Mouse (Mus musculus) spleen, adult 2 months (tissue): Measurements from ENCODE around the gene Porcn. TPM values are rescaled to one million over a fixed set of nuclear protein-coding genes. Genes with fewer than 3 reads are reported as not detected.
A peak's percentile ranks its signal among the peaks of the same experiment; 100 is the strongest.

Experiments used
- DNase-seq, 2 experiments: peaks; one replicate each; pipeline versions ENCODE4 v3.0.0 to v3.0.0-alpha.2; 2012 to 2021; ENCODE audit warnings: low spot score in 2 of 2, low read depth in 1 of 2
- H3K27ac ChIP-seq: fragments of 200-500 bp; 2 replicates; pipeline ENCODE4 v1.5.1; 2012; ENCODE audit warnings: low read length, inconsistent platforms; ENCODE audit not compliant: insufficient read depth
- H3K27me3 ChIP-seq: fragments of 200-500 bp; 2 replicates; pipeline ENCODE4 v1.6.1; 2012; ENCODE audit warnings: mild to moderate bottlenecking, moderate library complexity, low read length, inconsistent platforms; ENCODE audit not compliant: control insufficient read depth, insufficient read depth
- H3K36me3 ChIP-seq: fragments of 200-500 bp; 2 replicates; pipeline ENCODE4 v1.6.1; 2012; ENCODE audit warnings: mild to moderate bottlenecking, low read length, inconsistent platforms; ENCODE audit not compliant: control insufficient read depth, insufficient read depth
- H3K4me1 ChIP-seq: fragments of 200-500 bp; 2 replicates; pipeline ENCODE4 v1.6.1; 2011; ENCODE audit warnings: inconsistent platforms; ENCODE audit not compliant: control insufficient read depth, insufficient read depth, insufficient read length
- H3K4me3 ChIP-seq: fragments of 200-500 bp; 2 replicates; pipeline ENCODE4 v1.5.1; 2011; ENCODE audit warnings: mild to moderate bottlenecking, inconsistent platforms; ENCODE audit not compliant: insufficient read depth, insufficient read length; ENCODE audit errors: extremely low read depth
- CTCF ChIP-seq: fragments of 200-500 bp; IDR thresholded peaks from 2 replicates; pipeline ENCODE4 v1.5.1; 2011; ENCODE audit warnings: mild to moderate bottlenecking, inconsistent platforms; ENCODE audit not compliant: insufficient read depth, insufficient read length, insufficient replicate concordance; ENCODE audit errors: extremely low read depth
- POLR2A ChIP-seq: fragments of 200-500 bp; IDR thresholded peaks from 2 replicates; pipeline ENCODE4 v1.6.1; 2011; ENCODE audit warnings: low read depth, low read length, inconsistent platforms
- whole genome bisulfite sequencing: fragments of 180-500 bp; shearing (Covaris S2); methylation state at CpG from one replicate; pipeline ENCODE4 v1.1.7; 2018; 5-methylcytosine and 5-hydroxymethylcytosine counted together
- polyA plus RNA-seq: library from polyadenylated mRNA; depleted of rRNA; stranded (reverse); fragments of >200 nt; gene quantifications from 2 replicates; pipeline ENCODE4 v1.2.3, GENCODE M21; 2012; rRNA removed

Gene Porcn
- polyA plus RNA-seq, result 3.7 and 6.9 TPM in 2 replicates

- Histone ChIP-seq H3K27ac (no peak within 1 kb of the TSS), H3K36me3 (no peaks in the 10 kb centered on the region), H3K4me1 (peaks cover 4% of the 10 kb centered on the region), H3K4me3 (peak within 1 kb of the TSS; percentile 44), H3K27me3 (peaks cover 2% of the 10 kb centered on the region; the same call in 1 of the 2 replicates)
- WGBS, result 25% methylated on average over 46 of the region's 46 CpGs
- peak in 1 of 2 experiments; percentile 10 for DNase-seq
- TF ChIP-seq CTCF (no peak), POLR2A (no peak)
These were observed at the start of gene Porcn for GRCm38 (mm10) chrX:8206015-8206693. Porcn (minus strand) TSS chrX:8206525.

- Histone ChIP-seq H3K36me3 (no peaks in the 10 kb centered on the region), H3K27me3 (no peaks in the 10 kb centered on the region), H3K4me1 (no peaks in the 10 kb centered on the region), H3K27ac (no peak overlapping the region), H3K4me3 (no peak overlapping the region)
- TF ChIP-seq CTCF, result no peak
- no peak for TF ChIP-seq POLR2A
- 27% methylated on average over 3 of the region's 6 CpGs for WGBS
- no peak for DNase-seq
These were observed 49.5 kb upstream of the Porcn start for GRCm38 (mm10) chrX:8255807-8256206.

- H3K27me3 ChIP-seq, result no peaks in the 10 kb centered on the region
- H3K27ac ChIP-seq, result no peak overlapping the region
- WGBS, result 82% methylated on average over 2 of the region's 2 CpGs
- no peaks in the 10 kb centered on the region; the same call in 1 of the 2 replicates for H3K36me3 ChIP-seq
- no peak for DNase-seq
- TF ChIP-seq POLR2A (no peak), CTCF (no peak)
- no peaks in the 10 kb centered on the region for H3K4me1 ChIP-seq
- H3K4me3 ChIP-seq, result no peak overlapping the region
These were observed 47.4 kb upstream of the Porcn start for GRCm38 (mm10) chrX:8253711-8254110.

GRCm38 (mm10) chrX:8252334-8253285 is 46.3 kb upstream of the Porcn start, which contains the start of gene Ftsj1:
Ftsj1 (minus strand) TSS chrX:8252406.
- WGBS, result 25% methylated on average over 45 of the region's 45 CpGs
- peak within 1 kb of the TSS; percentile 86 for H3K4me3 ChIP-seq
- TF ChIP-seq CTCF (no peak), POLR2A (no peak; the same call in 1 of the 2 replicates)
- no peaks in the 10 kb centered on the region for H3K27me3 ChIP-seq
- no peaks in the 10 kb centered on the region for H3K4me1 ChIP-seq
- no peaks in the 10 kb centered on the region; the same call in 1 of the 2 replicates for H3K36me3 ChIP-seq
- H3K27ac ChIP-seq, result peak within 1 kb of the TSS; percentile 78
- peak; percentile 77 to 86 for DNase-seq

GRCm38 (mm10) chrX:8251789-8252333 is 45.5 kb upstream of the Porcn start:
- Histone ChIP-seq H3K4me1 (no peaks in the 10 kb centered on the region), H3K27ac (peak overlapping the region; percentile 48; the same call in 1 of the 2 replicates), H3K27me3 (no peaks in the 10 kb centered on the region), H3K36me3 (no peaks in the 10 kb centered on the region; the same call in 1 of the 2 replicates), H3K4me3 (peak overlapping the region; percentile 86)
- no peak for DNase-seq
- TF ChIP-seq POLR2A (no peak), CTCF (no peak)
- WGBS, result 17% methylated on average over 18 of the region's 18 CpGs

GRCm38 (mm10) chrX:8248542-8249120 is 42.3 kb upstream of the Porcn start:
- Histone ChIP-seq H3K27me3 (no peaks in the 10 kb centered on the region), H3K27ac (no peak overlapping the region), H3K36me3 (peaks cover 1% of the 10 kb centered on the region; the same call in 1 of the 2 replicates), H3K4me1 (no peaks in the 10 kb centered on the region), H3K4me3 (no peak overlapping the region)
- DNase-seq, result no peak
- WGBS, result 86% methylated on average over 8 of the region's 8 CpGs
- TF ChIP-seq CTCF (no peak), POLR2A (no peak)
